Mouse (Mus musculus) small intestine, adult 2 months (tissue): Measurements from ENCODE around the gene Zim1. TPM values are rescaled to one million over a fixed set of nuclear protein-coding genes. Genes with fewer than 3 reads are reported as not detected.

Experiments used
- H3K27ac ChIP-seq: fragments of 200-500 bp; 2 replicates; pipeline ENCODE4 v1.5.1; 2012; ENCODE audit warnings: low read depth, low read length, control low read depth, inconsistent platforms; ENCODE audit not compliant: insufficient read depth
- H3K27me3 ChIP-seq: fragments of 200-500 bp; 2 replicates; pipeline ENCODE4 v1.6.1; 2012; ENCODE audit warnings: mild to moderate bottlenecking, moderate library complexity, low read length, inconsistent platforms; ENCODE audit not compliant: control insufficient read depth, insufficient read depth
- H3K36me3 ChIP-seq: fragments of 200-500 bp; 2 replicates; pipeline ENCODE4 v1.6.1; 2012; ENCODE audit warnings: mild to moderate bottlenecking, low read length, control low read depth, inconsistent platforms; ENCODE audit not compliant: control insufficient read depth, insufficient read depth
- H3K4me1 ChIP-seq: fragments of 200-500 bp; 2 replicates; pipeline ENCODE4 v1.6.1; 2012; ENCODE audit warnings: low read length, inconsistent platforms, mixed read lengths; ENCODE audit not compliant: control insufficient read depth, insufficient read depth, insufficient read length
- H3K4me3 ChIP-seq: fragments of 200-500 bp; 2 replicates; pipeline ENCODE4 v1.5.1; 2012; ENCODE audit warnings: low read depth, mild to moderate bottlenecking, control low read depth, inconsistent platforms, low read length, moderate library complexity
- CTCF ChIP-seq: fragments of 200-500 bp; IDR thresholded peaks from 2 replicates; pipeline ENCODE4 v1.5.1; 2012; ENCODE audit warnings: low read depth, mild to moderate bottlenecking, control low read depth, inconsistent platforms, low read length, moderate library complexity, mixed read lengths; ENCODE audit not compliant: insufficient replicate concordance, insufficient read length; ENCODE audit errors: extremely low read depth
- POLR2A ChIP-seq: fragments of 200-500 bp; IDR thresholded peaks from 2 replicates; pipeline ENCODE4 v1.6.1; 2012; ENCODE audit warnings: low read depth, mild to moderate bottlenecking, control low read depth, inconsistent platforms, low read length, moderate library complexity
- WGBS: fragments of 180-500 bp; shearing (Covaris S2); methylation state at CpG from one replicate; pipeline ENCODE4 v1.1.7; 2018; 5-methylcytosine and 5-hydroxymethylcytosine counted together
- polyA plus RNA-seq: library from polyadenylated mRNA; depleted of rRNA; stranded (reverse); fragments of >200 nt; gene quantifications from 2 replicates; pipeline ENCODE4 v1.2.3, GENCODE M21; 2012; rRNA removed

The Zim1 gene
- polyA plus RNA-seq, 1 experiment, result 0.04 TPM

- Histone ChIP-seq H3K4me3 (no peak overlapping the region), H3K27ac (no peak overlapping the region), H3K4me1 (no peaks in the 10 kb centered on the region), H3K36me3 (no peaks in the 10 kb centered on the region), H3K27me3 (no peaks in the 10 kb centered on the region)
- WGBS, result 68% methylated on average over 7 of the region's 7 CpGs
- TF ChIP-seq CTCF (no peak), POLR2A (no peak)
Observed at GRCm38 (mm10) chr7:6651221-6651620, 45.0 kb downstream of the Zim1 start.

- WGBS, result 89% methylated on average over 9 of the region's 9 CpGs
- H3K27me3 ChIP-seq, result no peaks in the 10 kb centered on the region
- H3K27ac ChIP-seq, result no peak overlapping the region
- no peaks in the 10 kb centered on the region for H3K4me1 ChIP-seq
- no peak for TF ChIP-seq CTCF
- no peak for TF ChIP-seq POLR2A
- H3K36me3 ChIP-seq, result no peaks in the 10 kb centered on the region
- H3K4me3 ChIP-seq, result no peak overlapping the region
Observed at GRCm38 (mm10) chr7:6650526-6650925, 45.7 kb downstream of the Zim1 start.

GRCm38 (mm10) chr7:6645821-6646220 lies 50.4 kb downstream of the Zim1 start:
- Histone ChIP-seq H3K27ac (no peak overlapping the region), H3K27me3 (no peaks in the 10 kb centered on the region), H3K36me3 (no peaks in the 10 kb centered on the region), H3K4me1 (no peaks in the 10 kb centered on the region), H3K4me3 (no peak overlapping the region)
- TF ChIP-seq CTCF, result no peak
- TF ChIP-seq POLR2A, result no peak
- 82% methylated on average over 3 of the region's 3 CpGs for WGBS

- Histone ChIP-seq H3K36me3 (no peaks in the 10 kb centered on the region), H3K4me1 (no peaks in the 10 kb centered on the region), H3K4me3 (no peak overlapping the region), H3K27ac (no peak overlapping the region), H3K27me3 (no peaks in the 10 kb centered on the region)
- no peak for TF ChIP-seq CTCF
- TF ChIP-seq POLR2A, result no peak
- WGBS, result 96% methylated on average over 4 of the region's 4 CpGs
Observed at GRCm38 (mm10) chr7:6638076-6638475, 58.2 kb downstream of the Zim1 start.

- no peaks in the 10 kb centered on the region for H3K4me1 ChIP-seq
- no peaks in the 10 kb centered on the region for H3K27me3 ChIP-seq
- H3K36me3 ChIP-seq, result no peaks in the 10 kb centered on the region
- no peak for TF ChIP-seq CTCF
- TF ChIP-seq POLR2A, result no peak
- H3K27ac ChIP-seq, result no peak overlapping the region
- 89% methylated on average over 4 of the region's 4 CpGs for WGBS
- H3K4me3 ChIP-seq, result no peak overlapping the region
Observed at GRCm38 (mm10) chr7:6636741-6637140, 59.5 kb downstream of the Zim1 start.

GRCm38 (mm10) chr7:6635831-6636230 lies 60.4 kb downstream of the Zim1 start:
- H3K27me3 ChIP-seq, result no peaks in the 10 kb centered on the region
- H3K4me1 ChIP-seq, result no peaks in the 10 kb centered on the region
- H3K4me3 ChIP-seq, result no peak overlapping the region
- WGBS, result 64% methylated on average over 3 of the region's 3 CpGs
- no peak overlapping the region for H3K27ac ChIP-seq
- no peaks in the 10 kb centered on the region for H3K36me3 ChIP-seq
- TF ChIP-seq POLR2A (no peak), CTCF (no peak)

Other genes with a start within 250 kb of the Zim1 start
- gene Olfr1336, start 240.3 kb downstream of the Zim1 start, polyA plus RNA-seq, result not detected in 2 replicates
- gene Olfr1346, start 229.3 kb downstream of the Zim1 start, polyA plus RNA-seq, result not detected in 2 replicates
- not detected in 2 replicates for gene Olfr5, start 209.5 kb downstream of the Zim1 start, polyA plus RNA-seq
- gene Olfr1347, start 196.7 kb downstream of the Zim1 start, polyA plus RNA-seq, result not detected in 2 replicates
- not detected in 2 replicates for gene Olfr1348, start 187.7 kb downstream of the Zim1 start, polyA plus RNA-seq
- not detected in 2 replicates for gene Olfr1349, start 173.5 kb downstream of the Zim1 start, polyA plus RNA-seq
- not detected in 2 replicates for gene Olfr1350, start 131.6 kb downstream of the Zim1 start, polyA plus RNA-seq
- 0.60 and 1.0 TPM in 2 replicates for gene Peg3, start 34.0 kb upstream of the Zim1 start, polyA plus RNA-seq
- 0.04 and 0.09 TPM in 2 replicates for gene Usp29, start 34.1 kb upstream of the Zim1 start, polyA plus RNA-seq